Mouse (Mus musculus) cortical plate, adult 2 months (tissue): Measurements from ENCODE around the gene Grip1.

Source experiments
- CTCF ChIP-seq: fragments of 200-500 bp; IDR thresholded peaks from 2 replicates; pipeline ENCODE4 v1.5.1; 2011; ENCODE audit warnings: mild to moderate bottlenecking, control low read depth, low read length; ENCODE audit not compliant: insufficient read depth; ENCODE audit errors: extremely low read depth
- POLR2A ChIP-seq: fragments of 200-500 bp; IDR thresholded peaks from 2 replicates; pipeline ENCODE4 v1.6.1; 2011; ENCODE audit warnings: mild to moderate bottlenecking, low read length, control low read depth; ENCODE audit not compliant: insufficient read depth; ENCODE audit errors: extremely low read depth

GRCm38 (mm10) chr10:119631966-119632365 lies 178.3 kb downstream of the Grip1 start:
- TF ChIP-seq CTCF (no peak), POLR2A (no peak)
